Mouse (Mus musculus) activated CD4-positive, CD25-positive, alpha-beta regulatory T cell, adult 9 weeks (primary cell): ENCODE measurements around the gene Armc10. TPM values are rescaled to one million over a fixed set of nuclear protein-coding genes. Genes with fewer than 3 reads are reported as not detected.

Source experiments
- polyA plus RNA-seq: library from polyadenylated mRNA; unstranded; fragments of 100-300 nt; shearing (Covaris generic); gene quantifications from one replicate; pipeline ENCODE4 v1.2.1, GENCODE M21; 2017

Armc10 gene
- polyA plus RNA-seq: 26.7 TPM

DNA sequence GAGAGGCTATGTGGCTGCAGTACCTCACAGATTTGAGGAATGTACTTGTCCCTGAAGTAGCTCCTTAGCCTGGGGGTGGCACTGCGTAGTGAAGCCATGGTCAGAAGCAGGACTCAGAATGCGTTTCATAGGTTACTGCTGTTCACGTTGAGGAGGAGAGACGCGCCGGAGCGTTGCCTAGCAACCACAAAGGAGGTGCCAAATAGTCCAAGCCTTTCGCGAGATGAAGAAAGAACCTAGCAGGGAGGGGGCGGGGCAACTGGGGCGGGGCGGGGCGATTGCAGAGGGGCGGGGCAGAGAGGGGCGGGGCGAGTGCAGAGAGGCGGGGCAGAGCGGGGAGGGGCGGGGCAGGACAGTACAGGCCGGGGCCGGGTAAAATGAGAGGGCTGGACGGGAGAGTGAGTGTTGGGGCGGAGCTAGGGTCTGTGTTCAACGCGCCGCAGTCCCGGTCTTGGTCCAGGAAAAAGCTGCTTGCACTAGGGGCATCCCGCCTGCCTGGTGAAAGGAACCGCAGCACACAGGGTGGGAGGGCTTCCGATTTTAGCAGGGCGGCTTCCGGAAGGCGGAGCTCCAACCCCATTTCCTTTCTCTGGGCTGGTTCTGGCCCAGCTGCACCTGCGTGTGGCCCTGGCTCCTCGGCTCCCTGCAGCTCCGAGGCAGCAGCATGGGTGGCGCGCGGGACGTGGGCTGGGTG, at the start of gene Armc10, which contains the start of gene Fbxl13:
Armc10 (plus strand) TSS at position 375 of the 694 bp plus-strand sequence.
Fbxl13 (minus strand) TSS at position 196 of the 694 bp plus-strand sequence.

DNA sequence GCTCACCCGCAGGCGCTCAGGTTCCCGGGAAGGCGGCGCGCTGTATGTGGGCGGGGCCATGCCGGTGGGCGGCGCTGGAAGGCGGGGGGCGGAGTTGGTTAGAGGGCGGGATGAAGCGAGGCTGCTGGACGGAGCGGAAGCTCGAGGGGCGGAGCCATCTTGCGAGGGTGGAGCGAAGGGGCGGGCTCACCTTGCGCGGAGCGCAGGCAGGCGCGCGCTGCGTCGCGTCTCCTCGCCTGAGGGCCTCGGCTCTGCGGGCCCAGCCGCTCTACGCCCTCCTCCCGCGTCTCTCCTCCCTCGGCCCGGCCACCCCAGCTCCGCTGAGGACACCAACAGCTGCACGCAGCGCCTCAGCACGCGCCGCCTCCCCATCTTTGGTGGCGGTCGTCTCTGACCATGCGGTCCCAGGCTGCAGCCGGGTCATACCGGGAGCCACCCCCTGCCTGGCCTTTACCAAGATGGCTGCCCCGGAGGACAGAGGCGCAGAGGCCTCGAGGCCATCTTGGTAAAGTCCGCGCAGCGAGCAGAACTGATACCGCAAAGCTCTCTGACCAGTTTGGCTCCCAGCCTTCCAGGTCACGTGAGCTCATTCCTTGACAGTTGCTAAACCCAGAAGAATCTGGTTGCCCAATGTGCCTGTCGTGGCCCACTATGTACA, 55.9 kb downstream of the Armc10 start, which contains the start of gene Napepld:
Napepld (minus strand) TSS at position 46 of the 658 bp plus-strand sequence.

Other genes starting within 250 kb of the Armc10 start
- 0.11 TPM for gene Ccdc146, start 221.1 kb upstream of the Armc10 start, polyA plus RNA-seq
- 3.2 TPM for gene Fam185a, start 220.9 kb upstream of the Armc10 start, polyA plus RNA-seq
- gene Lrrc17, start 102.3 kb upstream of the Armc10 start, polyA plus RNA-seq: not detected
- gene Fbxl13, start 179 bp upstream of the Armc10 start, polyA plus RNA-seq: not detected
- gene Napepld, start 55.6 kb downstream of the Armc10 start, polyA plus RNA-seq: 3.2 TPM
- gene Pmpcb, start 91.3 kb downstream of the Armc10 start, polyA plus RNA-seq: 60.5 TPM
- gene Dnajc2, start 139.4 kb downstream of the Armc10 start, polyA plus RNA-seq: 48.7 TPM
- 163 TPM for gene Psmc2, start 139.5 kb downstream of the Armc10 start, polyA plus RNA-seq
- not detected for gene Slc26a5, start 219.8 kb downstream of the Armc10 start, polyA plus RNA-seq